Mouse (Mus musculus) forelimb bud, embryonic 11.5 days (tissue): ENCODE measurements around the gene Kbtbd13.
A peak's percentile ranks its signal among the peaks of the same experiment; 100 is the strongest.

Experiments used
- DNase-seq: peaks from one replicate; pipeline ENCODE4 v3.0.0-alpha.2; 2012; ENCODE audit warnings: low read depth, low spot score

Gene Kbtbd13

DNA sequence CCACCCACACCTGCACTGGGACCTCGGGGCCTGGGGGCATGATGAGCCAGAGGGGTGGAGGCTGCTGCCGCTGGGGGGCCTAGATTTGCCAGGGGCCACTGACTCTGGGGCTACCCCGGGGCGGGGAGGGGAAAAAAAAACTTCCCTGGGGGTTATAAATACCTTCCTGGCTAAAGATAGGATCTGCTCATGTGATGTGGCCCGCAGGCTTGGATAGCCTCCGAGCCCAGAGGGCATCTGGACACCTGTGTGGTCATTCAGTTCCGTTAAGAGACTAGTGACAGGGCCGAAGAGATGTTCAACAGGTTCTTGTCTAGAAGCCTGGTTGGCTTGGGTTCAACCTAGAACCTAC, at the start of gene Kbtbd13:
Gene Kbtbd13 (minus strand): TSS at position 40 of the 352 bp plus-strand sequence.
- no peak for DNase-seq

DNA sequence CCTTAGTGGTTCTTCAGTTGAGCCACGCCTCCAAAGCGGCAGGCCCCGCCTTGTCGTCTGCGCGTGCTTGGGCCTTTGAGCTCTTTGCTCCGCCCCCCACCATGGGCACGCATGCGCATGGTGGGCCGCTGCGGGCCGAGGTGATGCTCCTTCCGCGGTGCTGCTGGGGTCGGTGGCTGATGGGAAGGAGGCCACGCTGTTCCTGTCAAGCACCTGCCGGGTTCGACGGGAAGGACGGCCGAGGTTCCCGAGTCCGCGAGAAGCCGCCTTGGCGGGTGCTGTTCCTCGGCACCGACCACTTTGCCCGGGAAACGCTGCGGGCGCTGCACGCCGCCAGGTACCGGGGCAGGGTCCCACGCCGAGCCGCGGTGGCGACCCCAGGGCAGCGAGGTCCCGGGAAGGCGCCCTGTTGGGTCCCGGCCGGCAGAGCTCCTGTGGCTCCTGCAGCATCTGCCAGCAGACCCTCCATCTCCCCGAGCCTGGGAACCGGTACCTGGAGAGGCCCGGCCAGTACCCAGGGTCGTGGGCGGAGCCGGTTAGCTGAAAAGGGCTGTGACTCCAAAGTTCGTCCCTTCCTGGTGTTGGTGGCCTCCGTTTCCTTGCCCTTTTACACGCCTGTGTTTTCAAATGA, 44.3 kb upstream of the Kbtbd13 start, which contains the start of gene Mtfmt:
Gene Mtfmt (plus strand): TSS at position 112 of the 631 bp plus-strand sequence.
- peak; percentile 94 for DNase-seq

DNA sequence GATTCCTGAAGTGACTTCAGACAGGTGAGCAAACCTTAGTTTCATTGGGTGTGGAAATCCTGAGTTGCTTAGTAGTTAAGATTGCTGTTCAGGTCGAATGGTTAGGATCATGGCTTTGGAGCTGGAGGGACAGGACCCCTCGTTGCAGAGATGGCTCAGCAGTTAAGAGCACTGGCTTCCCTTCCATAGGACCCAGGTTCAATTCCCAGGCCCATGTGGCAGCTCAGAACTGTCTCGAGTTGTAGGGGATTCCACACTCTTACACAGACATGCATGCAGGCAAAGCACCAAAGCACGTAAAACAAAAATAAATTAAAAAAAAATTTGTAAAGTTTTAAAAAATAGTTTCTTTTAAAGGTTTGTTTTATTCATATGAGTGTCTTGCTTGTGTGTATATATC, 43.8 kb upstream of the Kbtbd13 start:
- DNase-seq: no peak

DNA sequence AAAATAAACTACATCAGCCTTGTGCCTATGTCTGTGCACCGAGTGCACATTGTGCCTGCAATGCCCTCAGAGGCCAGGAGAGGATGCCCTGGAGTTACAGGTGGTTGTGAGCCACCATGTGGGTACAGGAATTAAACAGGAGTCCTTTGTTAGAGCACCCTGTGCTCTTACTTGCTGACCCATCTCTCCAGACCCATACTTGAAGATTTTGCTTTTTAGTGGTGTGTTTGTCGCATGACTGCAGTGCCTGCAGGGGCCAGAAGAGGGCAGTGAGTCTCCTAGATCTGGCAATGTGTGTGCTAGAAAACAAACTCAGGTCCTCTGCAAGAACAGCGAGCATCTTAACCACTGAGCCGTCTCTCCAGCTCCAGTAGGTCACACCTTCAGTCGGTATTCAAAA, 42.7 kb upstream of the Kbtbd13 start:
- DNase-seq: peak; percentile 52

DNA sequence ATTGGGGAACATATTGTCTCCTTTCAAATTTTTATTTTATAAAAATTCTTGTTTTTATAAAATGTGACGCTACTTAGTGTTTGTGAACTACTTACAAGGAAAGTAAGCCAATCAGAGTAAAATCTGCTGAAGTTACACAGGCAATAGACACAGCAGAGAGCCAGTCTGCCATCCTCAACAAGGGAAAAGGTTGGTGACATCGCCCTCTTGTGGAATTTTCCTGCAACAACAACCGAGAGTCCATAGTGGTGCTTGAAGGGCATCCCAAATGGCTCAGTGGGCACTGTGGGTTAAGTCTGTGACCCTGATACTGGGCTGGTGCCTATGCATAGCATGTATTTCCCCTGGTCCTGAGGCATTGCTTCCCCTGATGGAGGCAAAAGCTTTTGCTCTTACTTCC, 40.8 kb upstream of the Kbtbd13 start:
- DNase-seq: peak; percentile 81

DNA sequence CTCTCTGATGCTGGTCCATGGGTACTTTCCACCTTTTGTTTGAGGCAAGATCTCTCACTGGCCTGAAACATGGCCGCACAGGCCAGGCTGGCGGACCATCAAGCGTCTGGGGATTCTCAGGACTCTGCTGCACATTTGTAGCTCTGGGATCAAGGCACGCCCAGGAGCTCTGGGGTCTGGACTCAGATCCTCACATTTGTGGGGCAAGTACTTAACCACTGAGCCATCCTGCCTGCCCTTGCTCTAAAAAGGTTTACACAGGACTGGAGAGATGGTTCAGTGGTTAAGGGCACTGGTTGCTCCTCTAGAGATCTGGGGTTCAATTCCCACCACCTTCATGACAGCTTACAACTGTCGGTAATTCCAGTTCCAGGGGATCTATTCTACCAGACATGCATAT, 39.5 kb upstream of the Kbtbd13 start:
- DNase-seq: no peak

DNA sequence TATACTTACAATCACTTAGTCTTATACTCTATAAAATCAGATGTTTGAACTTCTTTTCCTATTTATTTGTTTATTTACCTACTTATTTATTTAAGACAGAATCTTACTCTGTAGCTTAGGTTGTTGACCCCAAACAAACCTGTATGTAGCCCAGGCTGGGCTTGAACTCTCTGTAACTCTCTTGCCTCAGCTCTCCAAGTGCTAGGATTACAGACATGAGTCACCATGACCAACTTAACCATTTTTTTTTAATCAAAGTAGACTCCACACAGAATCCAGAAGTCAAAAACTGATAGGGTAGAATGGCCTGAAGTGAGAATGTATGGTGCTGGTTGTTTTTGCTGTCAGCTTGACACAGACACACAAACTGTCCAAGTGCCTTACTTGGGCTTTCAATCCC, 38.9 kb upstream of the Kbtbd13 start:
- no peak for DNase-seq

DNA sequence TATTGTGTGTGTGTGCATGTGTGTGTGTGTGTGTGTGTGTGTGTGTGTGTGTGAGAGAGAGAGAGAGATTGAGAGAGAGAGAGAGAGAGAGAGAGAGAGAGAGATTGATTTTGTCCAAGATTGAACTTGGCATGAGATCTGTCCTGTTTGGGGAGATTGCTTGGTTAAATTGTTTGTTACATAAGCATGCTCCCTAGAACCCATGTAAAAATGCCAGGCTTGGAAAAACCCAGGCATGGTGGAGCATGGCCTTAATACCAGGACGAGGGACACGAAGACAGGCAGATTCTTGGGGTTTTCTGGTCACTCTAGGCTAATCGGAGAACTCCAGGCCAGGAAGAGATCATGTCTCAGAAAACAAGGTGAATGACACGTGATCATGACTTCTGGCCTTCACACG, 36.6 kb upstream of the Kbtbd13 start:
- DNase-seq: no peak

DNA sequence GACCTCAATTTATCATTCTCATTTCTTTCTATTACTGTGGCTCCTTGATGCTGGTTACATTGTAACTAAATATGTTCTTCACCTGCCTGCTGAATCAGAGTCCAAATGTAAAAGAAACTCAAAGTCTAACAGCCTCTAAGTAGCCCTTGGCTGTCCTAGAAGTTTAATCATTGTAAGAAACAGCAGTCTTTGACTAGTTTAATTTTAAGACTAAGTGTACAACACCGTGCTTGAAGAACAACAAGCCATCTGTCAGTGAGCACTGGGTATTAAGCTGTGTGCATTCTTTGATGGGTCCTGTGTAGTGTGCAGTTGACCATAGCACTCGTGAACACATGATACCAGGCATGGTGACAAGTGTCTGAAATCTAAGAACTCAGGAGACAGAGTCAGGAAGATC, 36.1 kb upstream of the Kbtbd13 start:
- DNase-seq: no peak

DNA sequence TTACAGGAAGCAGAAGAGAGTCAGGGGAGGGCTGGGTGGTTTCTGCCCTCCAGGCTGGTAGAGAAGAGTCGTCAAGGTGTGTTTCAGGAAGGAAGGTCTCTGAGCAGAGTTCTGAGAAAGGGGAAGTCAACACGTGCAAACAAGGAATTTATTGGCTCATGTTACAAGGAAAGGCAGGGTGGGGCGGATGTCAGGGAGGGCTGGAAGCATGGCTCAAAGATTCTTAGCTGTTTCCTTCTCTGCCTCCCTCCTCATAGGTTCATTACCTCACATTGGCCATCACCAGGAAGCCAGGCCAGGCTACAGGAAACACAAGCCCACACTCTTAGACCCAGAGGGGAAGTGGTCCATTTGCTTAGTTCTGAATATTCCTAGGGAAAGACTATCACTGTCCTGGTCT, 32.9 kb upstream of the Kbtbd13 start:
- no peak for DNase-seq

DNA sequence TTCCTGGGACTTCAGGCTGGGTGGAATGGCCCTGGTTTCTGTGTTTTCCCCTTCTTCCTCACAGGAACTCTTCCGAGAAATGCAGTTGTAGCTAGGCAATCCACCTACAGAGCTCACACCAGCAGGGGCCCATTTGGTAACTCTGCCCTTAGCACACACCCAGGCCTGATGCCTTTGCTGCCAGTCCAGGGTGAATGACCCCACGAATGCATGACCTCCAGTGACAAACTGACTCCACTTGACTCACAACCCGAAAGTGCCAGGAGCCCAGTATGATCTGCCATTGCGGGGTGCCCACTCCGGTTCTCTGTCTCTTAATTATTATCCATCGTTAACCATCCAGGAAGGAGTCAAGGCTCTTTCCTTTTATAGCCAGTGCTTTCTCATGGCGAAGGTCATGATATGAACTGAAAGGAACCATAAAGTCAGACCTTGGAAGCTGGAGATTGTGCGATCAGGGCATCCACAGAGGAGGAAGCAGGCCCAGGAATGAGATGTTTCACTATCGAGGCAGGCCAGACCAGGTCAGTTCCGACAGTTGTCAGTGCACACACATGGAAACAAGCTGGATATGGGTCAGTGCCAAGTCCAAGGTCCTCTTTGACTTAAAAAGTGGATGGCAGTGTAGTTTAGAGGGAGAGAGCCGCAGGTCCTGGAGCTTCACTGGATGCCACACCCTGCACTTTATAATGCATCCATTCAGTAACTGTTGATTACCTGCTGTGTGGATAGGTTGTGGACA, 31.5 kb upstream of the Kbtbd13 start, which contains the start of gene Slc51b:
Gene Slc51b (minus strand): TSS at position 196 of the 742 bp plus-strand sequence.
- DNase-seq: no peak

DNA sequence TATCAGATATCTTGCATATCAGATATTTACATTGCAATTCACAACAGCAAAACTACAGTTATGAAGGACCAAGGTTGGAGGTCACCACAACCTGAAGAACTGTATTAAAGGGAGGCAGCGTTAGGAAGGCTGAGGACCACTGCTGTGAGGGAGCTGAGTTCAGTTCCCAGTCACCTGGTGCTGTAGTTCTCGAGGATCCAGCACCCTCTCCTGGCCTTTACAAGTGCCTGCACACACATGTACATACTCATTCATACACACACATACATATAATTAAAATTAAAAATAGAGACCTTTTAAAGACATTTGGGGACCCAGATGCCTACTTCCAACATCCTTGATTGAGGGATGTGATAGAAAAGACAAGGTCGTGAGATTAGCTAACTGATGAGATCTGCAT, 28.2 kb upstream of the Kbtbd13 start:
- no peak for DNase-seq

DNA sequence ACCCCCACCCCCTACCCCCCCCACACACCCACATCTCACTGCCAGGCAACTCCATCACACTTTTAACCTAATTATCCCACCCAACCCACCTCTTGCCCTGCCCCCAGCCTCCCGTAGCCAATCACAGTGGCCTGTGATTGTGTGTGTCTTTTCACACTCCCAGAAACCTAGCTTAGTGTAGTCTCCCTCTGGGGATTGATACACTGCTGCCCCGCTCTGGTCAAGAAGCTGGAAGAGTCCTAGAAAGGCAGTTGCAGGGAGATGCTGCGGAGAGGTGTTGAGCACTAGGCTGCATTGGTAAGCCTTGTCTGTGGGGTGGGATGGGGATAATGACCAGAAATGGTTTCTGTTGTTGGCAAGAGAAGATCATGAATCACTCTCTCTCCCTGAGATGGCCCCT, 26.3 kb upstream of the Kbtbd13 start:
- no peak for DNase-seq

DNA sequence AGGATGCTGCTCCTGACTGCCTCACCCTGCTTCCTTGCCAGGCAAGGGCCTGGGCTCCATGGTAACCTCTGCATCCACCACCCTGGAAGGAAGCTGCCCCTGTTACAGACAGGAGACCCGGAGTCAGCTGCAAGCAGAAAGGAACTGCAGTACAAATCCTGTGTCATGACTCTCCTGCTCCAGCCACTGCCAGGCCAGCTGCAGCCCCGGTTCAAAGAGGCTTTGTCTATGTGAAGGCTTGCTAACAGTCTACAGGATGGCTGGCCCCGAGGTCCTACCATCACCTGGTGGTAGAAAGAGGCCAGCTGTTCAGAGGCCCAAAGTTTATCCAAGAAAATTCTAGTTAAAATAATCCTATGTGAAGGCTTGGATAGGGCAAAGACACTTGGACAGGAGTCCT, 19.9 kb upstream of the Kbtbd13 start:
- no peak for DNase-seq

DNA sequence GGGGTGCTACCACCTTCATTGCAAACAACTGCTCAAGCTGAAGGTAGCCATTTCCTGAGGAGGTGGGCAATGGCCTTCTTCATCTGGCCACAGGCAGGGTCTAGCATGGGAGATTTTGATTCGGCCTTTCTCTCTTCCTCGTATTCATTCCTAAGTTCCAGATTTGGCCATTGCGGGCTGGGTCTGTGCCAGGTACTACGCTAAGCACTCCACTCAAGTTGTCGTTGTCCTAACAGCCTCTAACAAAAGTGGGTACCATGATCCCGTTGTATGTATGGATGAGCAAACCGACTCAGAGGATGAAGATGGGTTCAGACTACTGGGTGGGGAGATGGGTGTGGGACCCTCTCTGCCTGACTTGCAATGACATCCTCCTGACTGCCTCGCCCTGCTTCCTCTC, 18.9 kb upstream of the Kbtbd13 start:
- no peak for DNase-seq

DNA sequence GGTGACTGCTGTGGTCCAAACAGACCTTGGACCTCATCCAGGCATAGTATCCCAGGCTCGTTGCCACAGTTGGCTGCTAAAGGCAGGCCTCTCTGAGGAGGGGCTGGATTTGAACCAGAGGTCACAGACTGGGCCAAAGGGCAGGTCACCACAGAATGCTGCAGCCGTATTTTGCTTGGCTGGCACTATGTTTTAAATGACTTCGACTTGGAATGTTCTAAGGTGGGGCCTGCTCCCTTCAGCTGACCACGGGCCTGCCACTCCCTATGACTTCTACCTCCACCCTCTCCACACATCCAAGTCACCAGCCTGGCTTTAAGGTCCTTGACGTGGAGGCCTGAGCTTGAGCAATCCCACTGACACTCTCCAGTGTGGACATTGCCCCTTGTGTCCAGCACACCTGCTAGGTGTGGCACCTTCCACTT, 17.4 kb upstream of the Kbtbd13 start:
- no peak for DNase-seq

DNA sequence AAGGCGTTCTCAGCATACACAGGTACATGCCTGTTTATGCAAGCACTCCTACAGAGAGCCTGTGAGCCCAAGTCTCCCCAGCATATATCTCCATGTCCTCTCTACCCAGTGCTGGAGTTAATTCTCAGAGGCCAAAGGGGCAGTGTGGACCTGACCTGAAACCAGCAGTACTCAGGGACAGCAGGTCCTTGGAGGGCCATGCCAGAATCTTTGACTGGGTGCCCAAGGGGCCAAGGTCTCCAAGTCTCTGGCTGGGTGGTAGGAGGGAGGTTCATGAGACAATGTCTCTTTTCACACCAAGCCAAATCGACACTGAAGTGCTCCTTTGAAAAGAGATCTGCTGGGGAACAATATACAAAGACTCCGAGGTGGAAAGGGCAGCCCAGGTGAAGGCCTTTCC, 16.4 kb upstream of the Kbtbd13 start:
- DNase-seq: no peak

DNA sequence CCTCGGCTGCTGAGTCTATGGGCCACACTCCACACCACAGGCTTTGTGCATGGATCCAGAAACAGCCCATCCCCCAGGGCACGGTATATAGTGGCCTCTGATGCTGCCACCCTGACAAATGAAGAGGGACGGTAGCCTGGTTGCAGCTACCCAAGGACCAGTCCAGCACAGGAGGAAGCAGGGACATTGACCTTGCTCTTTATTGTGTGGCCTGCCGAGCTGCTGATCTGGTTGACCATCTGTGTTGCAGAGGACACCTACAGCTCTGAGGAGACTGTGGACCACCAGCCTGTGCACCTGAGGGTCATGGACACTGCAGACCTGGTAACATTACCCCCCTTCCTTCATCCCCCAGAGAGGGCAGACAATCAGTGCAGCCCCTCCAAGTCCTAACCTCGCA, 15.9 kb upstream of the Kbtbd13 start:
- DNase-seq: no peak

DNA sequence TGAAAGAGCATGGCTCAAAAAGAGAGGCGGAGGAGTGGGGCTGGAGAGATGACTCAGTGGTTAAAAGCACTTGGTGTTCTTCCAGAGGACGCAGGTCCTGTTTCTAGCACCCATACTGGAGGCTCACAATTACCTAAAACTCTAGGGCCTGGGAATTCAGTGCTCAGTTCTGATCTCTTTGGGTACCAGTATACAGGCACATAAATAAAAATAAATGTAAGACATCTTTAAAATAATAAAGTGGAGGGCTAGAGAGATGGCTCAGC, 13.7 kb upstream of the Kbtbd13 start:
- no peak for DNase-seq

DNA sequence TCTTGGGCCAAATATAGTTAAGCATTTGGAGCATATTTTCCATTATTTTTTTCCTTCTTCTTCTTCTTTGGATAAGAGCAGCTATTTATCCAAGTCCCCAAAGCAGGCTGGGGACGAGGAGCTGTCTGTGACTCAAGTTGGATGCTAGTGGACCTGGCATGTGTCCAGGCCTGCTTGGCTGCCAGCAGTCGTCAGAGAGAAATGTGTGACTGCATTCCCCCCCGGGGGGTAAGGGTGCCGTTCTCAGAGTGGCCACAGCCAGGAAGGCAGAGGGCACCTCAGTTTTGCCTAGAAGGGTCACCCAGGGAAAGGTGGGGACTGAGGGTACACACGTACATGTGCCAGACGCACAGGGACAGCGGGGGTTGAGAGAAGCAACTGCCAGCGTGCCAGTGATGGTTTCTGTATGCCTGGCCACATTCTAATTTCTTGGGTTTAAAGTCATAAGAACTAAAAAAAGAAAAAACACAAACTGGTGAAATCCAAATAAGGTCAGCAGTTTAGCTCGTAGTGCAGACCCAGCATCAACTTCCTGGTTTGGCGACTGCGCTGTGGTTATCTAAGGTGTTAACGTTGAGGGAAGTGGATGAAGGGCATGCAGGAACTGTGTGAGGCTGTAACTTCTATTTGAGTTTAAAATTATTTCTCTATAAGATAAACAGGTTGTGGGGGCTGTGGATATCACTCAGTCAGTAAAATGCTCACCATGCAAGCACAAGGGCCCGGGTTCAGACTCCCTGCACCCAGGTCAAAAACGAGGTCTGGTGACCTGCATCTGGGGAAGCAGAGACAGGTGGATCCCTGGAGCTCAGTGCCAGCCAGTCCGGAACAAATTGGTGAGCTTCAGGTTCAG, 13.1 kb upstream of the Kbtbd13 start:
- no peak for DNase-seq

DNA sequence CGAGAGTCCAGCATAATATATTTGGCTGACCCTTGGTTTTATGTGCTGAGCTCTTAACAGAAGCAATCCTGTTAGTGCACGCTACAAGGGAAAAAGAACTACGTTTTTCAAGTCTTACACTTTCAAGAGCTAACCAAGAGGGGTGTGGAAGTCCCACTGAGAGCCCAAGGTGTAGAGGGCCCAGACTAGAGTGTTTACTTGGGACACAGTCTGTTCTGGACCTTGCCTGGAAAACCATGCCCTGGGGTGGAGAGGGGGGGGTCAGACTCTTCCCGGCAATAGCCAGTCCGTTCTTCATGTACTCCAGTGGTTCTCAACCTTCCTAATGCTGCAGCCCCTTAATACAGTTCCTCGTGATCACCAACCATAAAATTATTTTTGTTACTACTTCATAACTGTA, 8.5 kb upstream of the Kbtbd13 start:
- no peak for DNase-seq

DNA sequence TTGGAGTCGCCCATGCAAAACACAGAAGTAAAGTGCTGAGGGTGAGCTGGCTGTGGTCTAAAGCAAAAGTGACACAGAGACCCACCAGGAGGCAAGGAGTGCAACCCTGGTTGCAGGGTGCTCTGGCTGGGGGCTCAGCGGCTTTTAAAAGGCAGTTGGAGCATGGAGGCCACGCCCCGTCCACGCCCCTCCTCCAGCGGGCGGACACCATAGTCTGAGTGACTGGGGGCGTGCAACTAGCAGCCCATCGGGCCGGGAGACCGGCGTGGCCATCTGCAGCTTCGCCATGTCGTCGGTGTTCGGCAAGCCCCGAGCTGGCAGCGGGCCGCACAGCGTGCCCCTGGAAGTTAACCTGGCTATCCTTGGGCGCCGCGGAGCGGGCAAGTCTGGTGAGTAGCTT, 6.8 kb upstream of the Kbtbd13 start, which contains the start of gene Rasl12:
Gene Rasl12 (plus strand): TSS at position 228 of the 400 bp plus-strand sequence.
- DNase-seq: peak; percentile 57

DNA sequence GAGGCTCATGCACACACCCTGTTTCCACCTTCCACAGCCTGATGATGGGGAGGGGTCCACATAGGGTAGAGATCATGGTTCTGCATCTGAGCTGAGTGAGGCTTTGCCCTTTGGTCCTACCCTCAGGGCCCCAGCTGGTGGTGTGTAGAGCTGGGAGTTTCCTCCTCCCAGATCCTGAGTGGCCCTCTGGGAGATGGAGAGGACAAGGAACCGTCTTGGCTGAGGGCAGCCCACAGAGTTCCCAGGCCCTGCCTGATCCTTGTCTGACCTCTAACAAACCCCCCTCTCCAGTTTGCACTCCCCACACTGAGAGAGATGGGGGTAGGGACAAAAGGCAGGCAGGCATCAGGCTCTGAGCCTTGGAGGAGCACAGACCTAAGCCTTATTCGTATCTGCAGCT, 2.9 kb upstream of the Kbtbd13 start:
- no peak for DNase-seq
